Mouse (Mus musculus): ENCODE results near the gene Ffar1. TPM values are rescaled to one million over a fixed set of nuclear protein-coding genes. Genes with fewer than 3 reads are reported as not detected.

Gene Ffar1
- total and polyA plus RNA-seq, 2 experiments from 2014 or later: not detected

DNA sequence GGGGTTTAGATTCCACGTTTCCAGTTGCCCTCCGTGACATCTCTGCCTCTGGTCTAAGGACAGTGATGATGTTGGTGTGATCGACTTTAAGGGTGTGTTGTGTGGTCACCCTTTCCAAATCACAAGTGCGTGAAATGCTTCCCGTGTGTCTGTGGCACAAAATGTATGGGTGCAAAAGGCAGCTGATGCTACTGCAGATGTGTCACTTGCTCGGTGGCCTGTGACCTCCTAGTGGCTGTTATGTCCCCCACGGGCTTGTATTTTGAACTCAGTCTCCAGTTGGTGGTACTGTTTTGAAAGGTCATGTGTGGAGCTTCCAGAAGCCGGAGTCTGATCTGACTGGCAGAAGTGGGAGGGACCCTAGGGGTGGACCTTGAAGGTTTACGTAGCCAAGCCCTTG is 30.4 kb upstream of the Ffar1 start:
- H3K27ac ChIP-seq (ENCODE audit: low read depth, low read length): no peak overlapping the region
- ATAC-seq (no peak), DNase-seq (no peak)
- H3K4me3 ChIP-seq (ENCODE audit: low read depth, low read length): no peak overlapping the region
- H3K4me1 ChIP-seq (ENCODE audit: insufficient read depth): no peaks in the 10 kb centered on the region
- H3K36me3 ChIP-seq (ENCODE audit: insufficient read depth): no peaks in the 10 kb centered on the region
- no peaks in the 10 kb centered on the region for H3K9me3 ChIP-seq (ENCODE audit: low read length)
- no peak overlapping the region for H3K9ac ChIP-seq
- no peaks in the 10 kb centered on the region for H3K27me3 ChIP-seq (ENCODE audit: insufficient read depth, low read length)
- 87% methylated on average over 9 of the region's 9 CpGs for WGBS
- no peak overlapping the region for H3K4me2 ChIP-seq (ENCODE audit: low read depth)
- TF ChIP-seq CTCF (IDR thresholded peaks at IDR 0.05; ENCODE audit: low read depth): no peak

DNA sequence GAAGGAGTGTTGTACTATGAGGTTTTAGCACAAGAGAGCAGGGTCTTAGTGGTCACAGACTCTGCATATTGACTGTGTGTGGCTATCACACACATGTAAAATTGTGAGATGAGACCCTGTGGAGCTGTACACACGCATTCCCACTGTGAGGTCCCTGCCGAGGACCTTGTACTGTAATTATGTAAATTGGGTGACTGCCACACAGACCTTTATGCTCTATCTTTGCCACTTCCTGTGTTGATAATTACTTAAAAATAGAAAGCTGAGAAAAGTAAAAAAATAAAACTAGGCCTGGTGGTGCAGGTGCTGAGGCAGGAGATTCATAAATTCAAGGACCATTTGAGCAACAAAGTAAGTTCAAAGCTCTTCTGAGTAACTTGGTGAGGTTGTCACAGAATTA is 29.3 kb upstream of the Ffar1 start:
- no peaks in the 10 kb centered on the region for H3K9me3 ChIP-seq (ENCODE audit: low read length)
- DNase-seq (no peak), ATAC-seq (no peak)
- H3K4me1 ChIP-seq (ENCODE audit: insufficient read depth): no peaks in the 10 kb centered on the region
- no peak overlapping the region for H3K9ac ChIP-seq
- H3K27me3 ChIP-seq (ENCODE audit: insufficient read depth, low read length): no peaks in the 10 kb centered on the region
- H3K27ac ChIP-seq (ENCODE audit: low read depth, low read length): no peak overlapping the region
- no peak overlapping the region for H3K4me2 ChIP-seq (ENCODE audit: low read depth)
- no peaks in the 10 kb centered on the region for H3K36me3 ChIP-seq (ENCODE audit: insufficient read depth)
- no peak for TF ChIP-seq CTCF (IDR thresholded peaks at IDR 0.05; ENCODE audit: low read depth)
- no peak overlapping the region for H3K4me3 ChIP-seq (ENCODE audit: low read depth, low read length)
- 62% methylated on average over 2 of the region's 2 CpGs for WGBS

DNA sequence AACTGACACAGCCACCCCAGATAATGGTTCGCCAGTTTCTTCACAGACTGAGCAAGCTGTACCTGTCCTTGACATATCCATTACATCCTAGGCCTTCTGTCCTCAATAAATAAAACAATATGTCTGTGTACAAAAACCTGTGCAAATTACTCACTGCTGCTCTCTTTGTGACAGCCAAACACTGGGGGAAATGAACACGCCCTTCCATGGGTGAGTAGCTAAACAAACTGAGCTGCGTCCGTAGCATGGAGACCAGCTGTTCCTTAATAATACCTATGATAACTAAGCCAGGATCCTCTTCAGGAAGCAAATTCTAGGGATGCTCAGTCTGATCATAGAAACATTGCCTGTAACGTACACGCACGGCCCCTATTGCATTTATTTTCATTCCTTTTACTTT is 27.4 kb upstream of the Ffar1 start:
- Histone ChIP-seq H3K9me3 (ENCODE audit: low read length) (no peaks in the 10 kb centered on the region), H3K36me3 (ENCODE audit: insufficient read depth) (no peaks in the 10 kb centered on the region), H3K4me2 (ENCODE audit: low read depth) (no peak overlapping the region), H3K4me1 (ENCODE audit: insufficient read depth) (no peaks in the 10 kb centered on the region), H3K27ac (ENCODE audit: low read depth, low read length) (no peak overlapping the region), H3K9ac (no peak overlapping the region), H3K27me3 (ENCODE audit: insufficient read depth, low read length) (no peaks in the 10 kb centered on the region), H3K4me3 (ENCODE audit: low read depth, low read length) (no peak overlapping the region)
- WGBS: 82% methylated on average over 7 of the region's 7 CpGs
- TF ChIP-seq CTCF (IDR thresholded peaks at IDR 0.05; ENCODE audit: low read depth): no peak
- DNase-seq (no peak), ATAC-seq (no peak)

DNA sequence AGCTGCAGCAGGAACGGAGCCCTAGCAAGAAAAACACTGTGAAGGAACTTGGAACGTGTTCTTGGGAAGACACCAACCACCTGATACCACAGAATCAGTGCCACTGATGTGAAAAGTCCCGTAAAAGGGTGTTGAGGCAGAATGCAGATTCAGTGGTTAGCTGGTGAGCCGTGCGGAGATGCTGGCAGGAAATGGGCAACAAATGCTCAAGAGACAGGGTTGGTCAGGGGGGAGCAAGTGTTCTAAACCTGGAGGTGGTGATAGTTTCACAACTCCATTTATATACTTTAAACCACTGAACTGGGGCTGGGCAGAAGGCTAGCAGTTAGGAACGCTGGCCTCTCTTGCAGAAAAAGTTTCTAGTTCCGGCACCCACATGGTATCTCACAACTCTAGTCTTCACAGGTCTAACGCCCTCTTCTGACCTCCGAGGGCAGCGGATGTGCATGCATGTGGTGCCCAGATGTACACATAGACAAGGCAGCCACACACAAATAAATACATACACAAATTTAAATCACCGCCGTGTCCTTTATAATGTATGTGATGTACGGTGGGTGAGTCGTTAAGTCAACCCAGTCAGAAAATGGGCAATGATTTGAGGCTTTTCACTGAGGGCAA is 26.3 kb upstream of the Ffar1 start:
- H3K9me3 ChIP-seq (ENCODE audit: low read length): no peaks in the 10 kb centered on the region
- H3K4me2 ChIP-seq (ENCODE audit: low read depth): no peak overlapping the region
- 85% methylated on average over 14 of the region's 14 CpGs for WGBS
- H3K4me1 ChIP-seq (ENCODE audit: insufficient read depth): no peaks in the 10 kb centered on the region
- H3K27me3 ChIP-seq (ENCODE audit: insufficient read depth, low read length): no peaks in the 10 kb centered on the region
- ATAC-seq: no peak
- H3K36me3 ChIP-seq (ENCODE audit: insufficient read depth): no peaks in the 10 kb centered on the region
- H3K4me3 ChIP-seq (ENCODE audit: low read depth, low read length): no peak overlapping the region
- H3K27ac ChIP-seq (ENCODE audit: low read depth, low read length): no peak overlapping the region
- no peak for DNase-seq
- no peak overlapping the region for H3K9ac ChIP-seq
- TF ChIP-seq CTCF (IDR thresholded peaks at IDR 0.05; ENCODE audit: low read depth): no peak

DNA sequence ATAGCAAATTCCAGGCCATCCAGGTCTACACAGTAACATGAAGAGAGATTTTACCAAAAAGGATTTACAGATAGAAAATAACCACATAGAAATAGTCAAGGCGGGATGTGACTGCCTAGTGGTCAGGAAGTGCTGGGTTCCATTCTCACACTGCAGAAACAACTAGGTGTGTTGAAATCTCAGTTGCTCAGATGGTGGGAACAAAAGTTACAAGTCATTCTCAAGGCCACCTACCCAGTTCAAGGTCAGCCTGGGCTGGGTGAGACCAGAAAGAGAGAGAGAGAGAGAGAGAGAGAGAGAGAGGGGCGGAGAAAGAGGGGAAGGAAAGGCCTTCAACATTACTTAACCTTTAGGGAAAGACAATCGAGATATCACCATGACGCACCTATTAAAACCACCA is 25.5 kb upstream of the Ffar1 start:
- 81% methylated on average over 4 of the region's 4 CpGs for WGBS
- TF ChIP-seq CTCF (IDR thresholded peaks at IDR 0.05; ENCODE audit: low read depth): no peak
- no peak for ATAC-seq
- H3K36me3 ChIP-seq (ENCODE audit: insufficient read depth): no peaks in the 10 kb centered on the region
- H3K4me1 ChIP-seq (ENCODE audit: insufficient read depth): no peaks in the 10 kb centered on the region
- H3K27me3 ChIP-seq (ENCODE audit: insufficient read depth, low read length): no peaks in the 10 kb centered on the region
- no peak overlapping the region for H3K27ac ChIP-seq (ENCODE audit: low read depth, low read length)
- H3K9ac ChIP-seq: no peak overlapping the region
- no peak overlapping the region for H3K4me2 ChIP-seq (ENCODE audit: low read depth)
- no peak for DNase-seq
- H3K4me3 ChIP-seq (ENCODE audit: low read depth, low read length): no peak overlapping the region
- no peaks in the 10 kb centered on the region for H3K9me3 ChIP-seq (ENCODE audit: low read length)

DNA sequence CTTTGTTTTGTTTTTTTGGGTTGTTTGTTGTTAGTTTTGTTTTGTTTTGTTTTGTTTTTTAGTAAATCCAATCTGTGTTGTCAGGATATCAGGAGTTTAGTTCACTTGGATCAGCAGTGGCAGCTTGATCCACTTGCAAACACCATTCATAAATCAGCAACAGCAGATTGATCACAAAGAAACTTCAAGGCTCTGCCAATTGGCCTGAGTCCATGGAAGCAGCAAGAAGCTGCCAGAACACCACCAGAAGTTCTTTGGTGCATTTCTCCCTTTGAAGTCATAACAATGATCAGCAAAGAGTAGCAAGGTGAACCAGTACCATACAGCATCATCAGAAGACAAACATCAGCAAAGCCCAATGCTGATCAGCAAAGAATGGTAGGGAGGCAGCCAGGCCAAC is 22.7 kb upstream of the Ffar1 start:
- no peaks in the 10 kb centered on the region for H3K4me1 ChIP-seq (ENCODE audit: insufficient read depth)
- H3K9me3 ChIP-seq (ENCODE audit: low read length): no peaks in the 10 kb centered on the region
- ATAC-seq: no peak
- no peak overlapping the region for H3K4me3 ChIP-seq (ENCODE audit: low read depth, low read length)
- no peak for TF ChIP-seq CTCF (IDR thresholded peaks at IDR 0.05; ENCODE audit: low read depth)
- peak; percentile 3 for DNase-seq
- H3K27me3 ChIP-seq (ENCODE audit: insufficient read depth, low read length): no peaks in the 10 kb centered on the region
- H3K36me3 ChIP-seq (ENCODE audit: insufficient read depth): no peaks in the 10 kb centered on the region
- no peak overlapping the region for H3K9ac ChIP-seq
- no peak overlapping the region for H3K27ac ChIP-seq (ENCODE audit: low read depth, low read length)
- H3K4me2 ChIP-seq (ENCODE audit: low read depth): no peak overlapping the region

DNA sequence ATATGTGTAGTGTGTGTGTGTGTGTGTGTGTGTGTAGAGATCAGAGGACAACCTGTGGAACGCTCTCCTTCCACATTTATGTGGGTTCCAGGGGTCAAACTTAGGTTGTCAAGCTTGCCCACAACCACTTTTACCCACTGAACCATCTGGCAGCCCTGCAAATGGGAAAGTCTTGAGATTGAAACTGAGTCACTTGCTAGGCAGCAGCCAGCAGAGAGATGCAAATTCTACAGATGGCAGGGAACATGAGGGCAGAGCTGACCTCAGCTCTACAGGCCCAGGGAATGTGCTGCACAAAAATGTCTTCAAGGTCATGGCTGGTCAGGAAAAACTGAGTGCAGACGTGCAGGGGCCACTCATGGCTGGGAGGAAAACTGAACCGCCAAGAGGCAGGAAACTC is 20.0 kb upstream of the Ffar1 start:
- no peaks in the 10 kb centered on the region for H3K36me3 ChIP-seq (ENCODE audit: insufficient read depth)
- no peak overlapping the region for H3K4me2 ChIP-seq (ENCODE audit: low read depth)
- H3K27ac ChIP-seq (ENCODE audit: low read depth, low read length): no peak overlapping the region
- WGBS: 93% methylated on average over 3 of the region's 3 CpGs
- no peak for ATAC-seq
- H3K4me3 ChIP-seq (ENCODE audit: low read depth, low read length): no peak overlapping the region
- no peak for TF ChIP-seq CTCF (IDR thresholded peaks at IDR 0.05; ENCODE audit: low read depth)
- no peak for DNase-seq
- no peaks in the 10 kb centered on the region for H3K4me1 ChIP-seq (ENCODE audit: insufficient read depth)
- no peak overlapping the region for H3K9ac ChIP-seq
- no peaks in the 10 kb centered on the region for H3K9me3 ChIP-seq (ENCODE audit: low read length)
- H3K27me3 ChIP-seq (ENCODE audit: insufficient read depth, low read length): no peaks in the 10 kb centered on the region
